Mouse (Mus musculus) cerebellum, adult 9-11 months (tissue): ENCODE data around the gene Krtap19-2.

Source experiments
- DNase-seq: peaks from one replicate; pipeline ENCODE4 v3.0.0; 2022

Gene Krtap19-2

GRCm38 (mm10) chr16:88874169-88874568 is at the start of gene Krtap19-2:
Krtap19-2 (minus strand) TSS chr16:88874269.
- no peak for DNase-seq

GRCm38 (mm10) chr16:88896357-88896756 is 22.3 kb upstream of the Krtap19-2 start, which contains the start of gene Krtap19-5:
Krtap19-5 (minus strand) TSS chr16:88896457.
- DNase-seq, result no peak

GRCm38 (mm10) chr16:88886870-88887269 is 12.8 kb upstream of the Krtap19-2 start:
- no peak for DNase-seq

- DNase-seq, result no peak
Observed at GRCm38 (mm10) chr16:88884989-88885388, 10.9 kb upstream of the Krtap19-2 start, which contains the start of gene Krtap19-4. Krtap19-4 (minus strand) TSS chr16:88885089.

GRCm38 (mm10) chr16:88877938-88878337 is 3.9 kb upstream of the Krtap19-2 start, which contains the start of gene Krtap19-3:
Krtap19-3 (minus strand) TSS chr16:88878038.
- no peak for DNase-seq

GRCm38 (mm10) chr16:88869311-88869710 is 4.8 kb downstream of the Krtap19-2 start, which contains the start of gene Krtap19-1:
Krtap19-1 (minus strand) TSS chr16:88869411.
- DNase-seq, result no peak

GRCm38 (mm10) chr16:88864887-88865407 is 9.1 kb downstream of the Krtap19-2 start:
- no peak for DNase-seq

GRCm38 (mm10) chr16:88851450-88851849 is 22.6 kb downstream of the Krtap19-2 start:
- no peak for DNase-seq

GRCm38 (mm10) chr16:88848558-88848957 is 25.5 kb downstream of the Krtap19-2 start:
- DNase-seq, result no peak

- DNase-seq, result no peak
Observed at GRCm38 (mm10) chr16:88847363-88847762, 26.7 kb downstream of the Krtap19-2 start.

- DNase-seq, result no peak
Observed at GRCm38 (mm10) chr16:88826978-88827377, 47.1 kb downstream of the Krtap19-2 start.

GRCm38 (mm10) chr16:88826095-88826652 is 47.9 kb downstream of the Krtap19-2 start, which contains the start of gene Krtap14:
Krtap14 (minus strand) TSS chr16:88826145.
- DNase-seq, result no peak

GRCm38 (mm10) chr16:88823736-88824135 is 50.3 kb downstream of the Krtap19-2 start:
- DNase-seq, result peak; percentile 9
